Mouse (Mus musculus) heart, embryonic 13.5 days (tissue): ENCODE measurements at regions not wholly inside any gene's neighbourhood (a gene's known extent, or its start where the extent isn't known, plus 50 kb on each side); places are given as distances from the start of the nearest gene placed in this dataset.

ENCODE experiments used
- ATAC-seq: fragments of 200-750 bp; cut with Nextera tagmentation; 2 replicates; pipeline ENCODE4 v1.8.0; 2017; ENCODE audit warnings: moderate TSS enrichment; ENCODE audit not compliant: insufficient number of reproducible peaks, low FRiP score, low TSS enrichment; ENCODE audit errors: extremely low read depth
- H3K27ac ChIP-seq: fragments of 300-500 bp; sonication (generic); replicated peaks from 2 replicates; pipeline ENCODE4 v1.5.1; 2015; ENCODE audit warnings: moderate library complexity, mild to moderate bottlenecking, inconsistent platforms
- H3K27me3 ChIP-seq: fragments of 300-500 bp; sonication (generic); replicated peaks from 2 replicates; pipeline ENCODE4 v1.6.1; 2015; ENCODE audit warnings: mild to moderate bottlenecking, inconsistent platforms
- H3K36me3 ChIP-seq: fragments of 300-500 bp; sonication (generic); 2 replicates; pipeline ENCODE4 v1.6.1; 2015; ENCODE audit warnings: mild to moderate bottlenecking, inconsistent platforms
- H3K4me1 ChIP-seq: fragments of 300-500 bp; sonication (generic); 2 replicates; pipeline ENCODE4 v1.6.1; 2015; ENCODE audit warnings: inconsistent platforms
- H3K4me2 ChIP-seq: fragments of 300-500 bp; sonication (generic); 2 replicates; pipeline ENCODE4 v1.6.1; 2015; ENCODE audit warnings: inconsistent platforms, mild to moderate bottlenecking, moderate library complexity
- H3K4me3 ChIP-seq: fragments of 300-500 bp; sonication (generic); 2 replicates; pipeline ENCODE4 v1.5.1; 2015; ENCODE audit warnings: moderate library complexity, mild to moderate bottlenecking, inconsistent platforms
- H3K9ac ChIP-seq: fragments of 300-500 bp; sonication (generic); 2 replicates; pipeline ENCODE4 v1.6.1; 2015; ENCODE audit warnings: inconsistent platforms, mild to moderate bottlenecking, moderate library complexity
- H3K9me3 ChIP-seq: fragments of 300-500 bp; sonication (generic); 2 replicates; pipeline ENCODE4 v1.6.1; 2016; ENCODE audit warnings: inconsistent platforms
- WGBS: fragments of 180-500 bp; shearing (Covaris S2); methylation state at CpG from one replicate; pipeline ENCODE4 v1.1.7; 2015; ENCODE audit warnings: mixed read lengths; 5-methylcytosine and 5-hydroxymethylcytosine counted together

GRCm38 (mm10) chr14:105733013-105733728 is 163.4 kb downstream of the Spry2 start:
- H3K4me1 ChIP-seq: peaks cover 27% of the 10 kb centered on the region
- no peaks in the 10 kb centered on the region for H3K27me3 ChIP-seq
- H3K36me3 ChIP-seq: no peaks in the 10 kb centered on the region
- H3K27ac ChIP-seq: peak overlapping the region; percentile 98
- 0 out of 2 replicates have a peak, but pooled peaks have one; percentile 16 for ATAC-seq
- peak overlapping the region; percentile 72 for H3K4me2 ChIP-seq
- peak overlapping the region; percentile 49 for H3K4me3 ChIP-seq
- 3% methylated on average over 12 of the region's 12 CpGs for whole genome bisulfite sequencing
- H3K9me3 ChIP-seq: no peaks in the 10 kb centered on the region
- H3K9ac ChIP-seq: peak overlapping the region; percentile 78

DNA sequence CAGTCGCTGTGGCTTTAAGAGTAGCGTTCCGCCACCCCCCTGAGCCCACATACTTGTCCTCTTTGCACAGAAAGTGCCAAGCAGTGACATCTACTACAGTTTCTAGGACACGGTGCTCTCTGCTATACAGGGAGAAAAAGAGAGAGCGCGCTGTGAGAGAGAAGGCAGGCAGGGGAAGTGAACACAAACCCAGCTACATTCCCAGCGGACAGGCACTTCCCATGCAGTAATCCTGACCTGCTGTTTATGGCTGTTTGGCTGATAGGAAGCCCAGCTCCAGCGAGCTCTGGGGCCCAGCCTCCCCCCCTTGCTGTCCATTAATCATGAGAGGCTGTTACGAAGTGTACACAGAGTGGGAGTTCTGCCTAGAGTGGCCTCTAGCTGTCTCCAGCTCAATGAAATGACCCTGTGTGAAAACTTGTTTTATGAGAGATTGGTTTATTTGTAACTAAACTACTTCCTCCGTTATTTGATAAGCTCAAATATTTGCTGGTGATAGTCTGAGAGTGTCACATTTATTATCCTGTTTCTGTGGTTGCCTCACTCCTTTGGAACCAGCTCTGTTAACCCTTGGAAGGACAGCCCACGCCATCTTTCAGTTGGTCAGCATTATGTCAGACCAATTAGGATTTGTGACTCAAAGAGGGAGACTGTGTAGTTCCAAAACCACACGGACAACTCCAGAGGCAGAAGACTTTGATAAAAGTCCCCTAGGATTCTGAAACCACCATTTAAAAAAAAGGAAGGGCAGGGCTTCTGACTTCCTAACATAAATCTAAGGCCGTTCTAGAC is 164.2 kb downstream of the Spry2 start:
- Histone ChIP-seq H3K4me3 (peak overlapping the region; percentile 49), H3K27ac (peak overlapping the region; percentile 98), H3K4me1 (peaks cover 27% of the 10 kb centered on the region), H3K36me3 (no peaks in the 10 kb centered on the region), H3K9ac (peak overlapping the region; percentile 78), H3K9me3 (no peaks in the 10 kb centered on the region), H3K27me3 (no peaks in the 10 kb centered on the region), H3K4me2 (peak overlapping the region; percentile 72)
- under 1% methylated on average over 13 of the region's 13 CpGs for WGBS
- peak; percentile 86 for ATAC-seq

DNA sequence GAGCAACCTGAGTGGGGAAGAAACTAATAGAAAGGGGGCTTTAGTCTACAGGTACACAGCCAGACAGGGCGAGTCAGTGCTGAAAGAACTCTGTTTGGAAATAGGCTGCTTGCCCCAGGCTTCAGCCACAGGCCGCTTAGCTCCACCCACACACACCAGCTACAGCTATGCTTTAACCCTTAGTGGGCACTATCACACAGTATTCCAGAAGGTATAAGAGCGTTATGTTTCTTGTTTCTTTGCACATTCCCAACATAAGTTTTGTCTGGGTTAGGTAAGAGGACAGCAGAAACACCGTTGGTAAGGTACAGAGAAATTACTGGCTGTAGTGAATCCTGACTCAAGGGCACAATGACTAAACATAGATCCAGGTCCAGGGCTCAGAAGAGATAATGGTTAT is 165.8 kb downstream of the Spry2 start:
- Histone ChIP-seq H3K36me3 (no peaks in the 10 kb centered on the region), H3K27ac (peak overlapping the region; percentile 75), H3K4me1 (peaks cover 23% of the 10 kb centered on the region), H3K4me3 (peak overlapping the region; percentile 16; the same call in 1 of the 2 replicates), H3K9ac (peak overlapping the region; percentile 1), H3K9me3 (no peaks in the 10 kb centered on the region), H3K4me2 (peak overlapping the region; percentile 72), H3K27me3 (no peaks in the 10 kb centered on the region)
- 7% methylated on average over 4 of the region's 4 CpGs for WGBS
- no peak for ATAC-seq

DNA sequence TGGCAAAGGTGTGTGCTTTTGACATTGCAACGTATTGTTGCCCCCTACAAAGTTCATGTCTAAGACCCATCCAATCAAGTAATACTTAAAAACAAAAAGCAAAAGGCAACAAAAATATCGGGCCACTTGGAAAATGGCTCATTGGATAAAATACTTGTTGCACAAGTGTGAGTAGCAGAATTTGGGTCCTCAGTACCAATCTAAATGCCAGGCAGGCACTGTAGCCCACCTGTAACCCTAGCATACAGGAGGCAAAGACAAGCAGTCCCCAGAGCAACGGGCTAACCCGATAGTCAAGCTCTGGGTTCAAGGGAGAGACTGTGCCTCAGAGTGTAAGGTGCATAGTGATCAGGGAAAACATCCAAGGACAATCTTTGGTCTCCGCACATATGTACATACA is 167.8 kb downstream of the Spry2 start:
- ATAC-seq: no peak
- WGBS: 88% methylated on average over 5 of the region's 5 CpGs
- peaks cover 19% of the 10 kb centered on the region for H3K4me1 ChIP-seq
- no peak overlapping the region for H3K4me2 ChIP-seq
- H3K27ac ChIP-seq: no peak overlapping the region
- no peak overlapping the region for H3K9ac ChIP-seq
- H3K4me3 ChIP-seq: no peak overlapping the region
- no peaks in the 10 kb centered on the region for H3K36me3 ChIP-seq
- H3K27me3 ChIP-seq: no peaks in the 10 kb centered on the region
- H3K9me3 ChIP-seq: no peaks in the 10 kb centered on the region

GRCm38 (mm10) chr14:105725741-105726140 is 170.9 kb downstream of the Spry2 start:
- no peak overlapping the region for H3K9ac ChIP-seq
- no peak for ATAC-seq
- H3K27me3 ChIP-seq: no peaks in the 10 kb centered on the region
- no peak overlapping the region for H3K4me2 ChIP-seq
- no peaks in the 10 kb centered on the region for H3K36me3 ChIP-seq
- no peak overlapping the region for H3K27ac ChIP-seq
- peaks cover 3% of the 10 kb centered on the region for H3K4me1 ChIP-seq
- 40% methylated on average over 8 of the region's 8 CpGs for WGBS
- H3K4me3 ChIP-seq: no peak overlapping the region
- H3K9me3 ChIP-seq: no peaks in the 10 kb centered on the region

DNA sequence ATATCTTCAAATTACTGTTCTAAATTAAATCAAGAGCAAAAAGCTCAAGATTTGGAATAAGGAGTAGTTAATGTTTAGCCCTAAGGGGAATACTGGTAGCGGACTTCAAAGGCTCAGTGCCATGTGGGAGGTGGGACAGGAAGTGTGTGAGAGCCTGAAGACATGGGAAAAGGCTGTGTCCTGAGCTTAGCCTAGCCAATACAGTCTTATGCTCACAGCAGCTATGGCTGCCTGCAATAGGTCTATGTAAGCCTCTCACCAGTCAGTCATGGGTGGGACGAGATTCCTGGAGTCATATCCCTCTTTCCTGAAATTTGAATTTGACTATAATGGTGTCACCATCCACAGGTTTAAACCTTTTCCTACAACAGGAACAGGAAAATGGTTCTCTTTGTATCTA is 173.7 kb downstream of the Spry2 start:
- no peak for ATAC-seq
- 68% methylated on average over 2 of the region's 2 CpGs for WGBS

DNA sequence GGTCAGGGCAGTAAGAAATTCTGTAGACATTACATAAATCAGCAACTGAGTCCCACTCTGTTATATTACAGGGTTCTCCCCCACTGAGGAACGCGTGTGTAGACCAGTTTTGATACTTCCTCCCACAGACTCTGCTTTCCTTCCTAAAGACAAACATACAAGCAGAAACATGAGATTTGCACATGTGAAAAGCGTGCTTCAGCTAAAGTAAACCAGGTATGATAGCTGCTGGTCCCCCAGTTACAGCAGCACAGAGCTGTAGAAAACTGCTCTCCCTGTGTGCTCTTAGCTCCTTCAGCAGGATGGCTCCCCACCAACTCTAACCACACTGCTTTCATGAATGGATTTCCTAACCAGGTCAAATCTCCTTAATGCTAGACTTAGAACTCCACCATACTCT is 175.0 kb downstream of the Spry2 start:
- Histone ChIP-seq H3K4me1 (no peaks in the 10 kb centered on the region), H3K27me3 (no peaks in the 10 kb centered on the region), H3K4me3 (no peak overlapping the region), H3K4me2 (no peak overlapping the region), H3K27ac (no peak overlapping the region), H3K36me3 (no peaks in the 10 kb centered on the region), H3K9me3 (0 out of 2 replicates have a peak, but pooled peaks cover 2% of the 10 kb centered on the region), H3K9ac (no peak overlapping the region)
- ATAC-seq: no peak
- WGBS: 87% methylated on average over 3 of the region's 3 CpGs

More for the DNA sequence above, 173.7 kb downstream of the Spry2 start:
- Histone ChIP-seq H3K4me1 (no peaks in the 10 kb centered on the region), H3K4me2 (no peak overlapping the region), H3K27ac (no peak overlapping the region), H3K4me3 (no peak overlapping the region), H3K9ac (no peak overlapping the region), H3K27me3 (no peaks in the 10 kb centered on the region), H3K36me3 (no peaks in the 10 kb centered on the region), H3K9me3 (no peaks in the 10 kb centered on the region)

GRCm38 (mm10) chr14:105720816-105721510 is 175.7 kb downstream of the Spry2 start:
- Histone ChIP-seq H3K9ac (no peak overlapping the region), H3K4me2 (no peak overlapping the region), H3K27ac (no peak overlapping the region), H3K27me3 (no peaks in the 10 kb centered on the region), H3K4me3 (no peak overlapping the region), H3K4me1 (no peaks in the 10 kb centered on the region), H3K9me3 (0 out of 2 replicates have a peak, but pooled peaks cover 2% of the 10 kb centered on the region), H3K36me3 (no peaks in the 10 kb centered on the region)
- 73% methylated on average over 6 of the region's 6 CpGs for WGBS
- no peak for ATAC-seq

- WGBS: 76% methylated on average over 6 of the region's 6 CpGs
- Histone ChIP-seq H3K27me3 (no peaks in the 10 kb centered on the region), H3K4me2 (no peak overlapping the region), H3K9ac (no peak overlapping the region), H3K4me1 (no peaks in the 10 kb centered on the region), H3K27ac (no peak overlapping the region), H3K36me3 (no peaks in the 10 kb centered on the region), H3K9me3 (0 out of 2 replicates have a peak, but pooled peaks cover 2% of the 10 kb centered on the region), H3K4me3 (no peak overlapping the region)
- ATAC-seq: no peak
These were observed 177.8 kb downstream of the Spry2 start for GRCm38 (mm10) chr14:105718676-105719441.

- H3K36me3 ChIP-seq: no peaks in the 10 kb centered on the region
- no peak overlapping the region for H3K9ac ChIP-seq
- H3K27me3 ChIP-seq: no peaks in the 10 kb centered on the region
These were observed 178.8 kb downstream of the Spry2 start for GRCm38 (mm10) chr14:105717821-105718220.

More at GRCm38 (mm10) chr14:105717821-105718220, 178.8 kb downstream of the Spry2 start:
- 60% methylated on average over 2 of the region's 2 CpGs for WGBS
- Histone ChIP-seq H3K4me1 (no peaks in the 10 kb centered on the region), H3K27ac (no peak overlapping the region), H3K9me3 (0 out of 2 replicates have a peak, but pooled peaks cover 2% of the 10 kb centered on the region), H3K4me2 (no peak overlapping the region), H3K4me3 (no peak overlapping the region)
- ATAC-seq: no peak
